Mouse (Mus musculus) E14TG2a.4 (cell line): ENCODE measurements around the gene Npas3.

Source experiments
- CTCF ChIP-seq: conservative IDR thresholded peaks from 2 replicates; pipeline ENCODE4 v1.5.1; 2014; ENCODE audit warnings: low read length
- NANOG ChIP-seq: IDR thresholded peaks from 2 replicates; pipeline ENCODE4 v1.6.1; 2014; ENCODE audit warnings: borderline replicate concordance, low read length, mixed read lengths
- POU5F1 ChIP-seq: IDR thresholded peaks from 2 replicates; pipeline ENCODE4 v1.6.1; 2014; ENCODE audit warnings: low read length, borderline replicate concordance

GRCm38 (mm10) chr12:53849263-53849662, 600.8 kb downstream of the Npas3 start:
- TF ChIP-seq CTCF (no peak), NANOG (no peak), POU5F1 (no peak)
